Mouse (Mus musculus) C2C12 (cell line): ENCODE data around the gene Rars.

Experiments used
- CTCF ChIP-seq: IDR thresholded peaks from one replicate; pipeline ENCODE4 v1.5.1; 2011; ENCODE audit not compliant: control insufficient read depth, insufficient read depth, insufficient read length
- MAX ChIP-seq: IDR thresholded peaks from one replicate; pipeline ENCODE4 v1.6.1; 2011; ENCODE audit warnings: mild to moderate bottlenecking, control low read depth
- MYOG ChIP-seq: IDR thresholded peaks from one replicate; pipeline ENCODE4 v1.6.1; 2011; ENCODE audit not compliant: control insufficient read depth, insufficient read length; ENCODE audit errors: extremely low read depth
- USF1 ChIP-seq: IDR thresholded peaks from one replicate; pipeline ENCODE4 v1.6.1; 2011; ENCODE audit warnings: low read depth, mild to moderate bottlenecking, control low read depth, moderate library complexity

DNA sequence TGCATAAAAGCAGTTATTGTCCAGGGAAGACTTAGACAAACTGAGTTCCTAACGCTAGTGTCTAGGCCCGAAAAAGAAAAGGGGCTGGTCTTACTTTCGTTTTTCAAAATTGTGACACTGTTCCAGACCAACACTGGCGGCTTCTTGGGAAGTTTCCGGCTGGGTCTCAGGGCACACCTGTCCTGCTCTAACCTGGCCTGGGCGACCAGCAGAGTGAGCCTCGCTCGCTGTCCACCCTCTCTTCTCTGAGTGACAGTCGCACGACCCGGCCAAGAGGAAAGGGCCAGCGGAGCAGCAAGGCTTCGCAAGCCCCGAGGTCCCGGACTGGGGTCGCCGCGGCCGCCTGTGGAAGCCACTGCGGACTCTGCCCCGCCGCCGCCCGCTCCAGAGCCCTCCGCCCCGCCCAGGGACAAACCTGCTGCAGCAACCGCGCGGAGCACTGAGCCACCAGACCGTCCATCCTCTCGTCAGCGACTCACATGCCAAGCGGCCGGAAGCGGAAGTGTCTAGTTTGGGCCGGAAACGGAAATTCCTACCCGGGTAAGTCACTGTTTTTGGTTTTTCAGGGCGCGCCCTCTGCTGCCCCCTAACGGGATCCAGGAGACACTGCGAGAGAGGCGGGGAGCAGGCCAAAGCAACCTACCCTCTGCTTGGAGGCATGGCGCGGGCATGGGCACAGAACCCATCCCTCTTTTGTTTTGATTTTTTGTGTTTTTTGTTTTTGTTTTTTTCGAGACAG is at the start of gene Rars:
- peak; percentile 23 for TF ChIP-seq MAX
- TF ChIP-seq CTCF = peak; percentile 58
- no peak for TF ChIP-seq USF1
- TF ChIP-seq MYOG = no peak
